Mouse (Mus musculus): ENCODE results near the gene Tmem200b.

Tmem200b gene

DNA sequence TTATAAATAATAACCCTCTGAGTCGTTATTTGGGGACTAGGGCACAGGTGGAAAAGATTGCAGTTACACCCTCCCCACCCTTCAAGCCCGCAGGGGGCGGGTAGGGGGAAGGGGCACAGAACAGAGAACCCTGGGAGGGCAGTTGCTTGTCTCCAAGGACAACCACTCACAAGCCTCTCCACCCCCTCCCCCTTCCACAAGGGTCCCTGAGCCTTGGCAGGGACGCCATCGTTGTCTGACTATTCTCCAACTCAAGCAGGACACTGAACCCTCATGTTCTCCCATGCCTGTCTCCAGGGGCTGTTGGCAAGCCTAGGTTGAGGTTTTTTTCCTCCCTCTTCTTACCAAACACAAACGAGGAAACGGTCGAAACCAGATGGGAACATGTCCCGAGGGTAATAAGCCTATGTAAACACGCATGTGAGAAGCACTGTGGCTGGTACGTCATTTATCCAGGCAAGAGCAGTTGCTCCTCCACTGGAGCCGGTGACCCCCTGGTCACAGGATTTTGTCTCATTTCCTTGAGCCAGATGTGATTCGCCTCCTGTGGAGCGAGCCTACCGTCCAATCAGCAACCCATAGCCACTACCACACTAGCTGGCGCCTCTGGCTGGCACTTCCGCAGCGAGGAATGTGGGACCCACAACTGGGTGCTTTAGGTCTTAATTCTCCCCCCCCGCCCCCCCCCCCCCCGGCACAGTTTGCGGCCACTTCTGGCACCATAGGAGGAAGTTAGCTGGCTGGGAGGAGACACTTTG, 11.2 kb upstream of the Tmem200b start:
- DNase-seq (ENCODE audit: low read depth, low spot score), result no peak

DNA sequence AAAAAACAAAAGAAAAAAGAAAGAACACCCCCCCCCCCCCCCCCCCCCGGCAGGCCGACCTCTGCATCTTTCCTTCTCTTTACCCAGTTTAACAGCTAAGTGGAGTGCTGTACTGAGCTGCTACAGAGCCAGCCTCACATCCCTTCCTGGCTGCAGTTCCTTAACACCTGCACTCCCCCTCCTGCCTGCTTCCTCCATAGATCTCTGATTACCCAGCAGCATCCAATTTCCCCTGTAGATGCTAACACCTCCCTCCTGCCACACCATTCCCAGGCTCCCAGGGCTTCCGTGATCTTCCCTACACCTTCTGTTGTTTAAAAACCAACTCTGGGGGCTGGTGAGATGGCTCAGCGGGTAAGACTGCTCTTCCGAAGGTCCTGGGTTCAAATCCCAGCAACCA, 10.1 kb upstream of the Tmem200b start:
- peak; percentile 68 for DNase-seq (ENCODE audit: low read depth, low spot score)

GRCm38 (mm10) chr4:131913526-131913925, 8.0 kb upstream of the Tmem200b start:
- peak; percentile 54 for DNase-seq (ENCODE audit: low read depth, low spot score)

GRCm38 (mm10) chr4:131914046-131914643, 7.4 kb upstream of the Tmem200b start:
- DNase-seq (ENCODE audit: low read depth, low spot score), result no peak

GRCm38 (mm10) chr4:131914891-131915469, 6.6 kb upstream of the Tmem200b start:
- peak; percentile 56 for DNase-seq (ENCODE audit: low read depth, low spot score)

DNA sequence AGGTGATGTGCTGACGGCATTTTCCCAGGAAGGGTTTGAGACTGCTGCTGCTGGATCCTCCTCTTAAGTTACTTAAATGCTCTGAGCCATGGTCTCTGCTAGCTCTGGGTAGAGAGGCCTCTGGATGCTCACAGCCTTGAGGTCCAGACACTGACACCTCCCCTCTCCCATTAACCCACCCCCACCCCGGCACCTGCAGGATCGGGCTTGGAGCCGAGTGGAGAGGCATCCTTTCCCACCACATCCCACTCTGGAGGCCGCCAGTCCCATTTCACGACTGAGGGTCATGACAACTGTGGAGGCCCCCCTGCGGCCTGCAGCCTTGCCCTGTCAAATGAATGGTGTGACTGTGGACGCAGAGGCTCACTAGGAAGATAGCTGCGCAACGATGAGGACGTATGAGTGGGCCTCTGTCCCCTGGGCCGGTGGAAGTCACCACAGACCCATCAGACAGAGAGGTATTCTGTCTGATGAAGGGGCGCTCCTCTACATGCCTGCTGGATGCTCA, 5.7 kb upstream of the Tmem200b start:
- DNase-seq (ENCODE audit: low read depth, low spot score), result no peak

DNA sequence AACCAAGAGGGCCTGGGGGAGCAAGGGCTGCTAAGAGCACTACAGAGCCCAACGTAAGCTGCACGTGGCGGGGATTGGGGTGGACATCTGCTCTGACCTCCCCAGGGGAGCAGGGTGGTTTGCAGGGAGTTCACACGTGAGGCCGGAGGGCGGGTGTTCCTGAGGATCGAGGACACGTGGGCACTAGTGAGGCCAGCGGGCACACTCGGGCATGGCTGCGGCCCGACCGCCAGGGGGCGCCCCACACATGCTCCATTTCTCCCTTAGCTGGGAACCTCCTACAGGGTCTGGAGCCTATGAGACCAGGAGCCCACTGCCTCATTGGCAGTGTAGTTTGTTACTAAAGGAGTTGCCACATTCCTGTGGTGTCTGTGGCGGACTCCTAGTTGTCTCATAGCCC, 5.1 kb upstream of the Tmem200b start:
- DNase-seq (ENCODE audit: low read depth, low spot score), result peak; percentile 66

DNA sequence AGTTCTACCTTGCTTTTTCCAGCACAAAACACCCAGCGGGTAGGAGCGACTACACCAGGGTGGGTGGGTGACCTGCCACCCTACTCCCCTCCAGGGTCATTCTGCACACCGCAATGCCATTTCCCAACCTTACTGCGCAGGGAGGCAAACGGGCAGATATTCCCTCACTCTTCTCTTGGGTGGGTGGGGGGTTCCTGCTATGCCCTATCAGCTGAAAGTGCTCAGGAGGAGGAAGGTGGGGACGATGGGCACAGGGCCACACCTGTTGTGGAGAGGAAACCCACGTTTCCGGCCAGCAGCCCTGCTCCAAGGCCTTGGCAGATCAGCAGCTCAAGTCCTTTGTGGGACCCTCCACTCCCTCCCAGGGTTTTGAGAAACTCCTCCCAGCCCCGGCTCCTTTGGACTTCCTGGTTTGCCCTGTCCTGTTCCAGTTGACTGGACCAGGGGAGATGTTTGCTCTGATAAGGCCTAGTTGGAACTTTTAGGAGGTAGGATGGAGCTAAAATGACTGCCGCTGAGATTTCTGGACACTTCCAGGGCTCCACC, 4.5 kb upstream of the Tmem200b start:
- DNase-seq (ENCODE audit: low read depth, low spot score), result no peak

DNA sequence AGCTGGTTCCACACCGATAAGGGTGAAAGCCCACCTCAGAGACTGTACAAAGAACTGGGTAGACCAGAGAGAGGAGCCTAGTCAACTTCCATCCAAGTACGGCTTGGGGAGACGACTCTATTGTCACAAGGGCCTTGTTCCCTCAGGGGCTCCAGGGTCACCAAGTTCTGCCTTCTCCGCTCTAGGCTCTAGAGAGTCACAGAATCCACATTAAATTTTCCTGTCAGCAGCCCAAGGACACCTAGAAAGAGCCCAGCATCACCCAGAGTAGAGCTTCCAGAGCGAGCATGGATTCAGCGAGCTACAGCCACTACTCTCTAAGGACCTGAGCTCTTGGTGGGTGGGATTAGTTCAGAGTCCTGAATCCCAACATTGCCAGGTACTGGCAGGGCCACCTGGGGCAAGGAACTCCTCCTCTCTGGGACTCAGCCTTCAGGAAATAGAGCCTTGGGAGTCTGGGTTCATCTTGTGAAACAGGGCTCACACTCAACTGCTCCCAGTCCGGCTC, 3.5 kb upstream of the Tmem200b start:
- no peak for DNase-seq (ENCODE audit: low read depth, low spot score)

GRCm38 (mm10) chr4:131918711-131919500, 2.7 kb upstream of the Tmem200b start:
- DNase-seq (ENCODE audit: low read depth, low spot score), result no peak

DNA sequence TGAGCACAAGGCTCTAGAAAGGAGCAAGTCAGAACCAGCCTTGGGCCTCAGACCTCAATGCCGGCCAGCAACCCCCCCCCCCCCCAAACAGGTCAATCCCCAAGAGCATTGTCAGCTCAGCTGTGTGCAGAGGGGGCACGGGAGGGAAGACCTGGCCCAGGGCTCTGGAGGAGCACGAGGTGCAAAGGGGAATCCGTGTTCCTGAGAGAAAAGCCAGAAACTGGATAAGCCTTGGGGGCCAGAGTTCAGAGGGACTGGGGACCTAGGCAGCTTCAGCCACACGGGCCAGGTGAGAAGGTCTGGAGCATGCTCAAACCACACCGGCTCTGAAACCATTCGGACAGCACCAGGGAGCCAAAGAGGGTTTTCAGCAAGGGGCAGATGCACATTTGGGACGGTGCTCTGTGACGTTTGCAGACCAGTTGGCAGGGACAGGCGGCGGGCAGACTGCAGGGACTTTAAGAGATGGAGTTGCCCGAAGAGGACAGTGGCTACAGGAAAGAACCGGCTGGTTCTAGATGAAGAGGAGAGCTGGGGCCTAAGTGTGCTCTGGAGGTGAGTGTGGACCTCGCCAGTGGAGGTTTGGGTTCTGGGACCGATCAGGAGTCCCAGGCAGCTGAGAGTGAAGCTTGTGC, 1.9 kb upstream of the Tmem200b start:
- no peak for DNase-seq (ENCODE audit: low read depth, low spot score)

- DNase-seq (ENCODE audit: low read depth, low spot score), result no peak
Measured at GRCm38 (mm10) chr4:131920141-131920594, 1.4 kb upstream of the Tmem200b start.

DNA sequence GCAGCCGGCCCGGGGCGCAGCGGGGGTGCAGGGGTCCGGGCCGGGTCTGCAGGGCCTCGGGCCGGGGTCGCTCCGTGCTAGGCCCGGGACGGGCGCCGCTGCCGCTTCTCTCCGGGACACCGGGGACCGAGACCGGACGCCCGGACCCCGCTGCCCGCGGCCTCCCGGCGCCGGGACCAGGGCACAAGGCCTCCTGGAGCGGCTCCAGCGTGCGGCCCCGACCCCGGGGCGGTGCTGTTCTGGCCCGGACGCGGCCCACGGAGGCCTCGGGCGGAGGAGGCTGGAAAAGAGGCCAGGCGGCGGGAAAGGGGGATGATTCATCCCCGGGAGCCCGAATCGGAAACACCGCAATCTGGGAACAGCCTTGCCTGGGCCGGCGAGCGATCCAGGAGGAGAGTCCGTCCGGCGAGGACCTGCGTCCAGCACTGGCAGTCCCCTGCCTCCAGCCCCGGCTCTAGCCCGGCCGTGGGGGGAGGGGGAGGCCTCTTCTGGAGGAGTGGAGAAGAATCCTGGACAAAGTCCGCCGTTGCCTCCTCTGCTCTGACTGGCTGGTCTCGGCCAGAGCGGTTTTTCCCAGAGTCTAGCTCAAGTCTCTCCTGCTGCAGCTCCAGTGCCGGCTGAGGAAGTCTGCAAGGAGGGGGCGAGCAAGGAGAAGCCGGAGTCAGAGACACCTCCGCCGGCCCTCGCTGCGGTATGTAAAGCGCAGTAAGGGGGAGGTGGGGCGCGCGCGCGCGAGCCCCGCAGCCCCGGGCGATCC, 798 bp upstream of the Tmem200b start:
- peak; percentile 61 for DNase-seq (ENCODE audit: low read depth, low spot score)

DNA sequence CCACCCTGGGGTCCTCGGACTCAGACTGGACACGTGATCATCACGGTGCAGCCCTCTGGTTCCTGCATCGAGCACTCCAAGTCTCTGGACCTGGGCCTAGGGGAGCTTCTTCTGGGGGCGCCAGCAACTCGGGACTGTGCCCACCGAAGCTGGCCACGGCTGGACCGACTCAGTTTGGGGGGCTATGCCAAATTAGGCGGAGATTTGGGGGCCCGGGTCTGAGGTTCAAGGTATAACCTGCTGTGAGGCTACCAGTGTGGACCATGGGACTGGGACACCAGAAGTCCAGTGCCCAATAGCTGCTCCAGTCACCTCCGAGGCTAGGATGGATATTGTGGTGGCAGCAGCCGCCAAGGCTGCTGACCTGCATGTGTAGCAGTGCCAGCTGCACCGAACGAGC, 833 bp downstream of the Tmem200b start:
- no peak for DNase-seq (ENCODE audit: low read depth, low spot score)

DNA sequence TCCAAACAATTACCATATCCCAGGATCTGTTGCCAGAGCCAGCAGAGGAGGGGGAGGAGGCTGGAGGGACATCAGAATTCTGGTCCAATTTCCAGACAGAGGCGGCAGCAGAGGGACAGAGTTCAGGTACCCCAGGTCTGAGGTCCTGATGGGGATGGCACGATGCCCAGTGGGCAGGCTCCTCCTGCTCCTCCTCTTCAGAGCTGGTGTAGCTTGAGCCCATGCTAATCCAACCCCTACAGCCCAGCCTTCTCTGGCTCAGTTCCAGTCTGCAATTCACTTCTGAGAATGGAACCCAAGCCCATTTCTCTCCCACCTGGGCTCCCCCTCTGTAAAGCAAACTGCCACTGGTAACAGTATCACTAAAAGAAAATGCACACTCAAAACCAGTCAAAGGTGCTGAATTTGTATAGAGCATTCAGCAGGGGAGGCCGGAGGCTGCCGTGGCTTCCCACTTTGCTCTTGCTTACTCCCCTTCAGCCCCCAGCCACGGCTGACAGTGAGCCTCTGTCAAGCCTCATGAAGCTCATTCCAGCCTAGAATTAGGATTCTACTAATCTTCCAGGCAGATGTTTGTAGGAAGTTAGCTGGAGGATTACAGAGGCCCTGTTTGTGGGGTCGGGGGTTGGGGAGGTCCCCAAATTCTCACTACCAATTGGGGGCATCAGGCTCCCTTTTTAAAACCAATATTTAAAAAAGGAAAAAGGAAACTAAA, 2.7 kb downstream of the Tmem200b start:
- DNase-seq (ENCODE audit: low read depth, low spot score), result no peak

- DNase-seq (ENCODE audit: low read depth, low spot score), result no peak
Measured at GRCm38 (mm10) chr4:131929146-131929545, 7.6 kb downstream of the Tmem200b start.

DNA sequence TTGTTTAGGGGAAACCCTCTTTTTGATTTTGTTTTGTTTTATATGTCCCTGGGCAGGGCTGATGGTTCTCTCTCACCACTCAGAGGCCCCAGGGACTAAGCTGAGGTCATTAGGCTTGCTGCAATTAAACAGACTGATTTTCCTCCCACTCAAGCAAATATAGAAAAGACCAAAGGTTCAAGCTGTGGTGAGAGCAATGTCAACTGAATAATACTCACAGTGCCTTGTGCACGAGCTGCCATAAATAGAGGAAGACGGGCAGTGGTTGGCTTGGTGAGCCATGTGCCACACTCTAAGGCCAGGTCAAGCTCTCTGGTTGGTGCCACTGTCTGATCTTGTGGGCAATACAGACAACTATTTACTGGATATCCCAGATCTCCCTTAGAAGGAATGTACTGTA, 17.9 kb downstream of the Tmem200b start:
- DNase-seq (ENCODE audit: low read depth, low spot score), result no peak

GRCm38 (mm10) chr4:131940846-131941245, 19.3 kb downstream of the Tmem200b start:
- DNase-seq (ENCODE audit: low read depth, low spot score), result peak; percentile 75

DNA sequence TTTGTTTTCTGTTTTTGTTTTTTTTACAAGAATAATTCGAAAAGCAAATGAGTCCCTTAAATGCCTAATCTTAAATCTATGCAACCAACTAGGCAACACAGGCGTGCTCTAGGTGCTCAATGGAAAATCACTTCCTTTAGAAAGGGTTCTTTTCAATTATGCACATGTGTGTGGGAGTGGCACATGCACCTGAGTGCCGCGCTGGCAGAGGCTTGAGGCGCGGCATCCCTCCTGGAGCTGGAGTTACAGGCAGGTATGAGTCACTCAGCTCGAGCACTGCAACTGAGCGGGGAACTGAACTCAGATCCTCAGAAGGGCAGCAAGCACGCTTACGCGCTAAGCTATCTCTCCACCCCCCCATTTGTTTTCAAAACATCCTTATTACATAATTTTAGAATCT, 26.3 kb downstream of the Tmem200b start:
- peak; percentile 57 for DNase-seq (ENCODE audit: low read depth, low spot score)

DNA sequence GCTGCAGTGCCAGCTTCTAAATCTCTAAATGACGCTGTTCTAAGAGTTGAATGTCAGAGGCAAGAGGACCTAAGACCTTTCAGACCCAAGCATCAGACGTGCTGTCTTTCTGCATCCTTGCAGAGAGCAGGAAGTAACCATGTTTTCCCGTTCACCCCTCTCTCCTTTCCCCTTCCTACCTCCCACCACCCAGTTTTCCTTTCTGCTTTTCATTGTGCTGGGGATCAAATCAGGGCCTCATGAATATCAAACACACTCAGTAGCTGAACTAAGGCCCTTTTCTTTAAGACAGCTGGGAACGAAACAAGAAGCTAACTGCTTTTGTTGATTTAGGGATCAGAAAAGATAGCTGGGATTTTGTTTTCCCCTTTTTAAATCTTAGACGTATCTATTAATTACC, 28.3 kb downstream of the Tmem200b start:
- no peak for DNase-seq (ENCODE audit: low read depth, low spot score)
